Mouse (Mus musculus) heart, embryonic 12.5 days (tissue): ENCODE results near the gene Poc5. TPM values are rescaled to one million over a fixed set of nuclear protein-coding genes. Genes with fewer than 3 reads are reported as not detected.
A peak's percentile ranks its signal among the peaks of the same experiment; 100 is the strongest.

Experiments
- ATAC-seq: fragments of 200-750 bp; cut with Nextera tagmentation; 2 replicates; pipeline ENCODE4 v1.8.0; 2017; ENCODE audit warnings: moderate TSS enrichment, moderate library complexity; ENCODE audit not compliant: insufficient number of reproducible peaks, low FRiP score
- H3K27ac ChIP-seq: fragments of 300-500 bp; sonication (generic); 2 replicates; pipeline ENCODE4 v1.5.1; 2016; ENCODE audit warnings: mild to moderate bottlenecking, moderate library complexity; ENCODE audit not compliant: poor library complexity, severe bottlenecking
- H3K27me3 ChIP-seq: fragments of 300-500 bp; sonication (generic); replicated peaks from 2 replicates; pipeline ENCODE4 v1.6.1; 2016; ENCODE audit warnings: mild to moderate bottlenecking, moderate library complexity
- H3K36me3 ChIP-seq: fragments of 300-500 bp; sonication (generic); 2 replicates; pipeline ENCODE4 v1.6.1; 2016; ENCODE audit warnings: mild to moderate bottlenecking, moderate library complexity
- H3K4me1 ChIP-seq: fragments of 300-500 bp; sonication (generic); replicated peaks from 2 replicates; pipeline ENCODE4 v1.6.1; 2016; ENCODE audit warnings: mild to moderate bottlenecking
- H3K4me2 ChIP-seq: fragments of 300-500 bp; sonication (generic); 2 replicates; pipeline ENCODE4 v1.6.1; 2016; ENCODE audit warnings: mild to moderate bottlenecking, moderate library complexity
- H3K4me3 ChIP-seq: fragments of 300-500 bp; sonication (generic); 2 replicates; pipeline ENCODE4 v1.5.1; 2016; ENCODE audit warnings: mild to moderate bottlenecking
- H3K9ac ChIP-seq: fragments of 300-500 bp; sonication (generic); 2 replicates; pipeline ENCODE4 v1.6.1; 2016; ENCODE audit warnings: mild to moderate bottlenecking, moderate library complexity
- H3K9me3 ChIP-seq: fragments of 300-500 bp; sonication (generic); replicated peaks from 2 replicates; pipeline ENCODE4 v1.6.1; 2016; ENCODE audit warnings: mild to moderate bottlenecking, moderate library complexity
- WGBS: fragments of 180-500 bp; shearing (Covaris S2); methylation state at CpG from one replicate; pipeline ENCODE4 v1.1.7; 2016; 5-methylcytosine and 5-hydroxymethylcytosine counted together
- polyA plus RNA-seq: library from polyadenylated mRNA; unstranded; fragments of >200 nt; fragmentation: Nextera tagmentation; extraction: Ambion mirVana; gene quantifications from 2 replicates; pipeline ENCODE4 v1.2.1, GENCODE M21; 2016

The Poc5 gene
- polyA plus RNA-seq, 1 experiment from 2014 or later, result 14.1 TPM

GRCm38 (mm10) chr13:96431595-96432156 is 43.6 kb downstream of the Poc5 start:
- H3K27ac ChIP-seq, result no peak overlapping the region
- H3K4me3 ChIP-seq, result no peak overlapping the region
- H3K36me3 ChIP-seq, result no peaks in the 10 kb centered on the region
- H3K9me3 ChIP-seq, result no peaks in the 10 kb centered on the region
- no peaks in the 10 kb centered on the region for H3K27me3 ChIP-seq
- ATAC-seq, result peak; percentile 64; the same call in 1 of the 2 replicates
- peaks cover 43% of the 10 kb centered on the region for H3K4me1 ChIP-seq
- peak overlapping the region; percentile 48 for H3K4me2 ChIP-seq
- WGBS, result 25% methylated on average over 12 of the region's 12 CpGs
- H3K9ac ChIP-seq, result peak overlapping the region; percentile 31; the same call in 1 of the 2 replicates

GRCm38 (mm10) chr13:96432376-96432811 is 44.3 kb downstream of the Poc5 start:
- Histone ChIP-seq H3K4me3 (no peak overlapping the region), H3K9ac (no peak overlapping the region), H3K36me3 (no peaks in the 10 kb centered on the region), H3K4me1 (peaks cover 47% of the 10 kb centered on the region), H3K27ac (no peak overlapping the region), H3K4me2 (no peak overlapping the region), H3K9me3 (no peaks in the 10 kb centered on the region), H3K27me3 (no peaks in the 10 kb centered on the region)
- WGBS, result 45% methylated on average over 3 of the region's 3 CpGs
- no peak for ATAC-seq

GRCm38 (mm10) chr13:96433041-96433440 is 44.9 kb downstream of the Poc5 start:
- Histone ChIP-seq H3K27ac (no peak overlapping the region), H3K9me3 (no peaks in the 10 kb centered on the region), H3K4me2 (no peak overlapping the region), H3K27me3 (no peaks in the 10 kb centered on the region), H3K9ac (no peak overlapping the region), H3K4me3 (no peak overlapping the region), H3K36me3 (no peaks in the 10 kb centered on the region), H3K4me1 (peaks cover 47% of the 10 kb centered on the region)
- no peak for ATAC-seq
- 58% methylated on average over 6 of the region's 6 CpGs for WGBS

- Histone ChIP-seq H3K4me2 (no peak overlapping the region), H3K27me3 (no peaks in the 10 kb centered on the region), H3K4me1 (peaks cover 47% of the 10 kb centered on the region), H3K9me3 (no peaks in the 10 kb centered on the region), H3K4me3 (no peak overlapping the region), H3K9ac (no peak overlapping the region), H3K36me3 (no peaks in the 10 kb centered on the region), H3K27ac (0 out of 2 replicates have a peak overlapping the region, but pooled peaks have one; percentile 67)
- 37% methylated on average over 11 of the region's 11 CpGs for WGBS
- peak; percentile 13; the same call in 1 of the 2 replicates for ATAC-seq
Measured at GRCm38 (mm10) chr13:96433648-96434190, 45.6 kb downstream of the Poc5 start.

DNA sequence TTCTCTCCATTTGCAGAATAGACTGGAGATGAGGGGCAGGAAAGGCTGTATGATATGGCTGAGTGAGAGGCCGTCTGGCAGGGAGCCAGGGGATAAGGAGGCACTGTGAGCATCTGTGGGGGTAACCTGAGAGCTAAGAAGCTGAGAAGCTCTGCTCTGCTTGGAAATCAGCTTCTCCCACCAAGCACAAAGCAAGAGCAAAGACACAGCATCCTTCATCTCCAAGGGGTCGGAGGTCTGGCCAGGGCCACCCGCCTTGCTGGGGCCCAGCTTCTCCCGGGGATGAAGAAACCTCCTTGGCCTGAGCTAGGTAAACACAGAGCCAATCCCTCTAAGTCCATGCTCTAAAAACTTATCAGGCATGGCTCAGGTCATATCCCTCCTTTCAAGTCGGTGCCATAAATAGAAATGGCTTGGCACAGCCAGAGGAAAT is 46.8 kb downstream of the Poc5 start:
- H3K27me3 ChIP-seq, result no peaks in the 10 kb centered on the region
- H3K9me3 ChIP-seq, result no peaks in the 10 kb centered on the region
- H3K4me1 ChIP-seq, result peaks cover 47% of the 10 kb centered on the region
- ATAC-seq, result 0 out of 2 replicates have a peak, but pooled peaks have one; percentile 50
- H3K4me2 ChIP-seq, result peak overlapping the region; percentile 55
- WGBS, result 22% methylated on average over 5 of the region's 5 CpGs
- H3K9ac ChIP-seq, result no peak overlapping the region
- H3K36me3 ChIP-seq, result no peaks in the 10 kb centered on the region
- no peak overlapping the region for H3K4me3 ChIP-seq
- H3K27ac ChIP-seq, result peak overlapping the region; percentile 67

DNA sequence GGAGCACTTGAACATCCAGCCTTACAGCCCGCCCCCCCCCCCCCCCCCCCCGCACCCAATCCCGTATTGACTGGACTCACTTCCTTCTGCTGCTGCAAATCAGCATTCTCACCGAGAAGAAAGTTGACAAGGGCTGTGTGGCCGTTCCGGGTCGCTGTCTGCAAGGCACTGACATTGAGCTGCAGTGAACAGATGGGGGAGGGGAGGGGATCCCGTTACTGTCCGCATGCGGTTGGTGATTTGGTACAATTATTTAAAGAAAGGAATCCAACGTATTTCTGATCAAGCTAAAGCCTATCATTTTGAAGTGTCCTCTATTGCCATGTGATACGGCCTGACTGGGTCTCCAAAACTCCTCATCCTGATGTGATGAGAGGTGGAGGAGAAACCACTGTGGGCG is 47.7 kb downstream of the Poc5 start:
- Histone ChIP-seq H3K9ac (no peak overlapping the region), H3K4me3 (peak overlapping the region; percentile 8; the same call in 1 of the 2 replicates), H3K27me3 (no peaks in the 10 kb centered on the region), H3K4me1 (peaks cover 47% of the 10 kb centered on the region), H3K36me3 (no peaks in the 10 kb centered on the region), H3K9me3 (no peaks in the 10 kb centered on the region), H3K27ac (peak overlapping the region; percentile 44; the same call in 1 of the 2 replicates), H3K4me2 (peak overlapping the region; percentile 55)
- WGBS, result 19% methylated on average over 12 of the region's 13 CpGs
- no peak for ATAC-seq

DNA sequence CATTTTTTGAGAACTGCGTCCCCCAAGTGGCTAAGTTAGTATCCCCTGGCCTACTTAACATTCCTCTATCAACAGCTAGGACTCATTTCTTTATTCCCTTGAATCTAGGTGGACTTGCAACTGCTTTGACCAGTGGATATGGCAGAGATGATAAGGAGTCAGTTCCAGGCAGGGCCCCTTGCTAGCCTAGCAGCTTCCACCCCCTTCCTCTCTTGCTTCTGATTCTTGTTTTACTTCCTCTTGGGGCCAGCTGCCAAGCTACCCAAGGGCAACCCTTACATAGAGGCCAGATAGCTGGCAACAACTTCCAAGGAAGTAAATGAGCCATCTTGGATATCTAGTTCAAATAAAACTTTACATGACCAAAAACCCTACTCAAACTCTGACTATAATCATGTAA is 48.8 kb downstream of the Poc5 start:
- 83% methylated on average over 1 of the region's 1 CpGs for WGBS
- no peaks in the 10 kb centered on the region for H3K36me3 ChIP-seq
- H3K27ac ChIP-seq, result no peak overlapping the region

GRCm38 (mm10) chr13:96440436-96440835 is 52.3 kb downstream of the Poc5 start:
- no peak overlapping the region for H3K9ac ChIP-seq
- H3K27me3 ChIP-seq, result no peaks in the 10 kb centered on the region
- ATAC-seq, result no peak
- H3K27ac ChIP-seq, result no peak overlapping the region
- H3K4me2 ChIP-seq, result no peak overlapping the region
- H3K4me1 ChIP-seq, result peaks cover 16% of the 10 kb centered on the region
- 70% methylated on average over 4 of the region's 4 CpGs for WGBS
- H3K4me3 ChIP-seq, result no peak overlapping the region
- no peaks in the 10 kb centered on the region for H3K9me3 ChIP-seq
- no peaks in the 10 kb centered on the region for H3K36me3 ChIP-seq

More for the DNA sequence above, 48.8 kb downstream of the Poc5 start:
- no peak for ATAC-seq
- Histone ChIP-seq H3K4me1 (peaks cover 47% of the 10 kb centered on the region), H3K27me3 (no peaks in the 10 kb centered on the region), H3K9ac (no peak overlapping the region), H3K4me2 (no peak overlapping the region), H3K4me3 (no peak overlapping the region), H3K9me3 (no peaks in the 10 kb centered on the region)

- Histone ChIP-seq H3K4me2 (no peak overlapping the region), H3K36me3 (no peaks in the 10 kb centered on the region), H3K27ac (no peak overlapping the region), H3K9ac (no peak overlapping the region), H3K9me3 (no peaks in the 10 kb centered on the region), H3K4me1 (no peaks in the 10 kb centered on the region), H3K4me3 (no peak overlapping the region), H3K27me3 (no peaks in the 10 kb centered on the region)
- WGBS, result 77% methylated on average over 11 of the region's 11 CpGs
- no peak for ATAC-seq
Measured at GRCm38 (mm10) chr13:96450205-96450856, 62.2 kb downstream of the Poc5 start.

DNA sequence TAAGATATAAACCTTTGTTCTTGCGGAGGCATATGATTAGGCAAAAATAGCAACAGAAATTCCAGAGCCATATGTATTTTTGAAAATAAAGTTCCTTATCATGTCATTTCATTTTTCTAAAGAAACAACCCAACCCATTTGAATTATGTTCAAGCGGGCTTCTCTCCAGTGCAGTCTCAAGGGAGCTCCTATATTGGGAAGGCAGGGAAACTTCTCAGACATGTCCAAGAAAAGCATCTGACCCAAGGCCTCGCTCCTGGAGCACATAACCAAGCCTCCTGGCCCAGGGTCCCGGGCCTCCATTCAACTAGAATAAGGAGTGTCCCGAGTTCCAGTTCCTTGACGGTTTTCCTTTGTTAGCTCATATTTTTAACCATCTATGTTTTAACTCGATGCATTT is 62.8 kb downstream of the Poc5 start:
- Histone ChIP-seq H3K36me3 (no peaks in the 10 kb centered on the region), H3K9me3 (no peaks in the 10 kb centered on the region), H3K4me1 (no peaks in the 10 kb centered on the region), H3K27ac (no peak overlapping the region), H3K4me2 (no peak overlapping the region), H3K27me3 (no peaks in the 10 kb centered on the region), H3K4me3 (no peak overlapping the region), H3K9ac (no peak overlapping the region)
- no peak for ATAC-seq
- WGBS, result 78% methylated on average over 7 of the region's 7 CpGs

DNA sequence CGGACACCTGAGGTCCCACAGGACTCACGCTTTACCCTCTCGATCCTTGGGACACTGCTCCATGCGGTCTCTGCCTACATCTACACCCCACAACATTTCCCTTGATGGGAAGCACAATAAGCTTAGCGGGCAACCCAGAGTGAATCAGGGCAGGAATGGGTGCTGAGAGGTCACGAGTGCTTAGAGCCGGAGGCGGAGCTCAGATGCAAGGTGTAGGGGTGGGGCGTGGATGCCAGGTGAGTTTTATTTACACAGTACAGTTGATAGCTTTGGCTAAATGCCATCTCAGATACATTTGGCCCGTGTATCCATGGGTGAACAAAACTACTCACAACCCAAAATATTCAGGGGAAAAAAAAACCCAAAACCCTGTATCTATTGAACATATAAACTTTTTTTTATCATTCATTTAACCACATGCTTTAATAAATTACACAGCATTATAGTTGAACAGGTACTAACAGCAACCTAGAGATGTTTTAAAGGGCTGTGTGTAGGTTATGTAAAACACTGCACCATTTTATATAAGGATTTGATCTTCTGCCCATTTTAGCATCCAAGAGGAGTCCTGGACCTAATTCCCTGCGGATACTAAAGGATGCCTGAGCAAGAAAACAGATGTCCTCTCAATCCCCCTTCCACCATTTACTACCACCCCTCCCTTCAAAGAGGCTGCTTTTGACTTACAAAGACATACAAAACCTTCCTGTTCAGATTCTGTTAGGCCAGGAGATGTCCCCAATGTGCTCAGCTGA is 63.5 kb downstream of the Poc5 start:
- Histone ChIP-seq H3K9me3 (no peaks in the 10 kb centered on the region), H3K9ac (no peak overlapping the region), H3K27me3 (no peaks in the 10 kb centered on the region), H3K27ac (no peak overlapping the region), H3K4me2 (no peak overlapping the region), H3K4me1 (no peaks in the 10 kb centered on the region), H3K4me3 (no peak overlapping the region), H3K36me3 (no peaks in the 10 kb centered on the region)
- ATAC-seq, result no peak
- whole genome bisulfite sequencing, result 86% methylated on average over 11 of the region's 11 CpGs
